Mouse (Mus musculus) heart, adult 2 months (tissue): Measurements from ENCODE around the gene Fto. TPM values are rescaled to one million over a fixed set of nuclear protein-coding genes. Genes with fewer than 3 reads are reported as not detected.

ENCODE experiments used
- DNase-seq, 2 experiments: peaks; one replicate each; pipeline ENCODE4 v3.0.0; 2021
- H3K27ac ChIP-seq: fragments of 200-600 bp; 2 replicates; pipeline ENCODE4 v1.8.1; 2022
- H3K27me3 ChIP-seq: fragments of 200-500 bp; 2 replicates; pipeline ENCODE4 v1.6.1; 2012; ENCODE audit warnings: mild to moderate bottlenecking, low read length, inconsistent platforms, mixed read lengths; ENCODE audit not compliant: control insufficient read depth, insufficient read depth
- H3K36me3 ChIP-seq: fragments of 200-500 bp; 2 replicates; pipeline ENCODE4 v1.6.1; 2012; ENCODE audit warnings: low read length, inconsistent platforms; ENCODE audit not compliant: control insufficient read depth, insufficient read depth
- H3K4me1 ChIP-seq: fragments of 200-500 bp; 2 replicates; pipeline ENCODE4 v1.6.1; 2011; ENCODE audit warnings: low read length; ENCODE audit not compliant: control insufficient read depth, insufficient read depth
- H3K4me3 ChIP-seq: fragments of 200-600 bp; 2 replicates; pipeline ENCODE4 v1.8.1; 2022
- H3K79me2 ChIP-seq: fragments of 200-500 bp; replicated peaks from 2 replicates; pipeline ENCODE4 v1.6.1; 2012; ENCODE audit warnings: mild to moderate bottlenecking, inconsistent platforms, low read length, moderate library complexity, mixed read lengths; ENCODE audit not compliant: control insufficient read depth, insufficient read depth
- H3K9ac ChIP-seq: fragments of 200-500 bp; 2 replicates; pipeline ENCODE4 v1.6.1; 2012; ENCODE audit warnings: low read depth, mild to moderate bottlenecking, control low read depth, inconsistent platforms, low read length, mixed read lengths
- CTCF ChIP-seq: fragments of 200-600 bp; IDR thresholded peaks from 2 replicates; pipeline ENCODE4 v1.8.1; 2022; ENCODE audit warnings: antibody characterized with exemption, mild to moderate bottlenecking, moderate library complexity
- EP300 ChIP-seq: fragments of 200-500 bp; IDR thresholded peaks from 2 replicates; pipeline ENCODE4 v1.6.1; 2011; ENCODE audit warnings: low read depth, low read length, control low read depth; ENCODE audit not compliant: insufficient read depth
- POLR2A ChIP-seq: fragments of 200-500 bp; IDR thresholded peaks from 2 replicates; pipeline ENCODE4 v1.6.1; 2011; ENCODE audit warnings: mild to moderate bottlenecking, low read depth, low read length, control low read depth; ENCODE audit not compliant: insufficient read depth
- WGBS: fragments of 180-500 bp; shearing (Covaris S2); methylation state at CpG from one replicate; pipeline ENCODE4 v1.1.7; 2018; 5-methylcytosine and 5-hydroxymethylcytosine counted together
- intact Hi-C: fragments of 180-260 bp; cut with DNase I; formaldehyde crosslinking; loops from one replicate; pipeline ENCODE4 v1.15.1; 2025
- polyA plus RNA-seq: library from polyadenylated mRNA; depleted of rRNA; stranded (reverse); fragments of >200 nt; gene quantifications from 2 replicates; pipeline ENCODE4 v1.2.3, GENCODE M21; 2012
- total RNA-seq, 2 experiments: library from RNA; stranded (reverse); gene quantifications; 2 replicates each; pipeline ENCODE4 v1.2.3; 2021

The Fto gene
- total and polyA plus RNA-seq, 3 experiments, result 41.3 to 65.1 (median 57.6) TPM

- WGBS, result 85% methylated on average over 2 of the region's 2 CpGs
- Histone ChIP-seq H3K27me3 (no peaks in the 10 kb centered on the region), H3K4me1 (peaks cover 5% of the 10 kb centered on the region), H3K4me3 (no peak overlapping the region), H3K9ac (no peak overlapping the region), H3K27ac (no peak overlapping the region), H3K36me3 (no peaks in the 10 kb centered on the region), H3K79me2 (0 out of 2 replicates have a peak, but pooled peaks cover 2% of the 10 kb centered on the region)
- no peak for DNase-seq
- TF ChIP-seq CTCF, result no peak
- no peak for TF ChIP-seq EP300
- no peak for TF ChIP-seq POLR2A
- intact Hi-C loops, result no loop called here
Measured at GRCm38 (mm10) chr8:91495260-91495601, 181.9 kb downstream of the Fto start.

GRCm38 (mm10) chr8:91496000-91496399 lies 182.7 kb downstream of the Fto start:
- Histone ChIP-seq H3K4me3 (no peak overlapping the region), H3K9ac (no peak overlapping the region), H3K79me2 (0 out of 2 replicates have a peak, but pooled peaks cover 2% of the 10 kb centered on the region), H3K4me1 (peaks cover 5% of the 10 kb centered on the region), H3K36me3 (no peaks in the 10 kb centered on the region), H3K27ac (no peak overlapping the region), H3K27me3 (no peaks in the 10 kb centered on the region)
- intact Hi-C loops, result no loop called here
- no peak for DNase-seq
- TF ChIP-seq CTCF (no peak), EP300 (no peak), POLR2A (no peak)

- no peak overlapping the region for H3K27ac ChIP-seq
- no peak for DNase-seq
- 50% methylated on average over 7 of the region's 7 CpGs for WGBS
- H3K79me2 ChIP-seq, result 0 out of 2 replicates have a peak, but pooled peaks cover 2% of the 10 kb centered on the region
- intact Hi-C loops, result no loop called here
- H3K4me3 ChIP-seq, result no peak overlapping the region
- H3K9ac ChIP-seq, result no peak overlapping the region
- peaks cover 5% of the 10 kb centered on the region for H3K4me1 ChIP-seq
- H3K27me3 ChIP-seq, result no peaks in the 10 kb centered on the region
- H3K36me3 ChIP-seq, result no peaks in the 10 kb centered on the region
- TF ChIP-seq CTCF (no peak), EP300 (no peak)
Measured at GRCm38 (mm10) chr8:91496936-91497335, 183.6 kb downstream of the Fto start.

GRCm38 (mm10) chr8:91498611-91499010 lies 185.3 kb downstream of the Fto start:
- WGBS, result 80% methylated on average over 9 of the region's 9 CpGs
- no peak for DNase-seq
- 0 out of 2 replicates have a peak, but pooled peaks cover 2% of the 10 kb centered on the region for H3K79me2 ChIP-seq

GRCm38 (mm10) chr8:91499303-91499702 lies 186.0 kb downstream of the Fto start:
- Histone ChIP-seq H3K27me3 (no peaks in the 10 kb centered on the region), H3K4me1 (peaks cover 5% of the 10 kb centered on the region), H3K79me2 (0 out of 2 replicates have a peak, but pooled peaks cover 2% of the 10 kb centered on the region), H3K27ac (no peak overlapping the region), H3K9ac (no peak overlapping the region), H3K4me3 (no peak overlapping the region), H3K36me3 (no peaks in the 10 kb centered on the region)
- no peak for DNase-seq
- intact Hi-C loops, result no loop called here
- TF ChIP-seq CTCF, result no peak
- no peak for TF ChIP-seq EP300
- TF ChIP-seq POLR2A, result no peak
- WGBS, result 73% methylated on average over 2 of the region's 2 CpGs

More at GRCm38 (mm10) chr8:91498611-91499010, 185.3 kb downstream of the Fto start:
- Histone ChIP-seq H3K27me3 (no peaks in the 10 kb centered on the region), H3K27ac (no peak overlapping the region), H3K36me3 (no peaks in the 10 kb centered on the region), H3K4me3 (no peak overlapping the region), H3K9ac (no peak overlapping the region), H3K4me1 (peaks cover 5% of the 10 kb centered on the region)
- intact Hi-C loops, result no loop called here
- TF ChIP-seq POLR2A (no peak), EP300 (no peak), CTCF (no peak)

- no peak overlapping the region for H3K4me3 ChIP-seq
- intact Hi-C loops, result no loop called here
- no peak overlapping the region for H3K27ac ChIP-seq
- no peak for DNase-seq
- no peaks in the 10 kb centered on the region for H3K27me3 ChIP-seq
- TF ChIP-seq CTCF, result no peak
- TF ChIP-seq POLR2A, result no peak
- no peak for TF ChIP-seq EP300
- peaks cover 2% of the 10 kb centered on the region; the same call in 1 of the 2 replicates for H3K36me3 ChIP-seq
- no peak overlapping the region for H3K9ac ChIP-seq
- H3K4me1 ChIP-seq, result peaks cover 1% of the 10 kb centered on the region; the same call in 1 of the 2 replicates
- H3K79me2 ChIP-seq, result 0 out of 2 replicates have a peak, but pooled peaks cover 2% of the 10 kb centered on the region
- WGBS, result 83% methylated on average over 11 of the region's 11 CpGs
Measured at GRCm38 (mm10) chr8:91501960-91502600, 188.8 kb downstream of the Fto start.
